Mouse (Mus musculus): Measurements from ENCODE around the gene Mad1l1. TPM values are rescaled to one million over a fixed set of nuclear protein-coding genes. Genes with fewer than 3 reads are reported as not detected.

Gene Mad1l1
- polyA plus RNA-seq, 1 experiment from 2014 or later, result 33.2 TPM

Other genes with a start within 250 kb of the Mad1l1 start
- 26.8 and 28.6 TPM in 2 replicates for gene Nudt1, start 104 bp upstream of the Mad1l1 start, polyA plus RNA-seq (2015; fragmentation: Nextera tagmentation; extraction: Ambion mirVana)
- gene Mrm2, start 10.3 kb upstream of the Mad1l1 start, polyA plus RNA-seq (2015; fragmentation: Nextera tagmentation; extraction: Ambion mirVana), result 20.2 and 21.5 TPM in 2 replicates
- gene Snx8, start 67.7 kb upstream of the Mad1l1 start, polyA plus RNA-seq (2015; fragmentation: Nextera tagmentation; extraction: Ambion mirVana), result 25.7 and 26.3 TPM in 2 replicates
- 79.3 and 81.7 TPM in 2 replicates for gene Eif3b, start 97.8 kb upstream of the Mad1l1 start, polyA plus RNA-seq (2015; fragmentation: Nextera tagmentation; extraction: Ambion mirVana)
- not detected in 2 replicates for gene Gm4869, start 124.1 kb upstream of the Mad1l1 start, polyA plus RNA-seq (2015; fragmentation: Nextera tagmentation; extraction: Ambion mirVana)
- gene Chst12, start 184.0 kb upstream of the Mad1l1 start, polyA plus RNA-seq (2015; fragmentation: Nextera tagmentation; extraction: Ambion mirVana), result 19.3 and 19.5 TPM in 2 replicates
- gene Grifin, start 243.5 kb upstream of the Mad1l1 start, polyA plus RNA-seq (2015; fragmentation: Nextera tagmentation; extraction: Ambion mirVana), result not detected in 2 replicates

All from hindbrain, embryonic 13.5 days (tissue).